In genomic region chr2:149422564-149422963, GRCm38 (mm10) we compare ENCODE assay signal across 9 mouse cellular contexts. TPM values are rescaled to one million over a fixed set of nuclear protein-coding genes. Genes with fewer than 3 reads are reported as not detected.
DNase-seq lines count a peak whose midpoint lies in the region; ATAC-seq and TF ChIP-seq lines count a peak whose summit lies in the region.
"Had no signal": no experiment of that assay in that cellular context is flagged by ENCODE, and none has a peak within 500 bp of the region (broad histone marks: within the 10 kb centered on the region; RNA-seq: fewer than 3 reads in every experiment).

No protein-coding gene starts in this region.

- H3K27me3 ChIP-seq in heart, postnatal 0 days (ENCODE audit: control insufficient read depth, insufficient read depth, low read length) = no peaks in the 10 kb centered on the region
- no peaks in the 10 kb centered on the region for H3K27me3 ChIP-seq in heart, embryonic 11.5 days (ENCODE audit: control insufficient read depth, insufficient read depth, low read length)
- H3K27me3 ChIP-seq in embryonic facial prominence, embryonic 10.5 days (replicated peaks; ENCODE audit: low read depth, poor library complexity, severe bottlenecking) = no peaks in the 10 kb centered on the region
- H3K27me3 ChIP-seq in kidney, embryonic 15.5 days = no peaks in the 10 kb centered on the region
- H3K27me3 ChIP-seq in midbrain, embryonic 14.5 days (ENCODE audit: control insufficient read depth, insufficient read depth, low read length) = no peaks in the 10 kb centered on the region

- H3K4me3 ChIP-seq in heart, postnatal 0 days (ENCODE audit: low read depth, low read length) = no peak overlapping the region
- H3K4me3 ChIP-seq in heart, embryonic 11.5 days (ENCODE audit: low read depth, low read length) = no peak overlapping the region
- H3K4me3 ChIP-seq in embryonic facial prominence, embryonic 10.5 days = no peak overlapping the region
- H3K4me3 ChIP-seq in kidney, embryonic 15.5 days (replicated peaks) = no peak overlapping the region
- H3K4me3 ChIP-seq in midbrain, embryonic 14.5 days (replicated peaks; ENCODE audit: low read depth, low read length) = no peak overlapping the region

- no peaks in the 10 kb centered on the region for H3K36me3 ChIP-seq in heart, postnatal 0 days (replicated peaks; ENCODE audit: control insufficient read depth, insufficient read depth, low read length)
- no peaks in the 10 kb centered on the region for H3K36me3 ChIP-seq in heart, embryonic 11.5 days (ENCODE audit: control insufficient read depth, insufficient read depth, low read length)
- H3K36me3 ChIP-seq in embryonic facial prominence, embryonic 10.5 days (replicated peaks) = no peaks in the 10 kb centered on the region
- no peaks in the 10 kb centered on the region for H3K36me3 ChIP-seq in kidney, embryonic 15.5 days
- H3K36me3 ChIP-seq in midbrain, embryonic 14.5 days (ENCODE audit: control insufficient read depth, insufficient read depth, low read length) = no peaks in the 10 kb centered on the region

- H3K9ac ChIP-seq in heart, postnatal 0 days (replicated peaks; ENCODE audit: low read depth, low read length) = no peak overlapping the region
- no peak overlapping the region for H3K9ac ChIP-seq in heart, embryonic 11.5 days (ENCODE audit: low read depth, low read length)
- no peak overlapping the region for H3K9ac ChIP-seq in kidney, embryonic 15.5 days
- no peak overlapping the region for H3K9ac ChIP-seq in midbrain, embryonic 14.5 days (replicated peaks; ENCODE audit: low read length)

- peak; percentile 49 for TF ChIP-seq CTCF in heart, postnatal 0 days (IDR thresholded peaks at IDR 0.05; ENCODE audit: low read depth)

- TF ChIP-seq EP300 in heart, postnatal 0 days (IDR thresholded peaks at IDR 0.05; ENCODE audit: low read depth) = no peak

- 23% methylated on average over 3 of the region's 4 CpGs for WGBS in heart, postnatal 0 days
- 34% methylated on average over 3 of the region's 4 CpGs for WGBS in heart, embryonic 11.5 days (ENCODE audit: insufficient replicate concordance)
- WGBS in embryonic facial prominence, embryonic 10.5 days = 36% methylated on average over 3 of the region's 4 CpGs
- 41% methylated on average over 3 of the region's 4 CpGs for WGBS in kidney, embryonic 15.5 days
- whole genome bisulfite sequencing in midbrain, embryonic 14.5 days = 20% methylated on average over 4 of the region's 4 CpGs

- H3K9me3 ChIP-seq in heart, postnatal 0 days (replicated peaks; ENCODE audit: control insufficient read depth, low read length) = no peaks in the 10 kb centered on the region
- no peaks in the 10 kb centered on the region for H3K9me3 ChIP-seq in heart, embryonic 11.5 days (replicated peaks; ENCODE audit: control insufficient read depth, low read length)
- H3K9me3 ChIP-seq in embryonic facial prominence, embryonic 10.5 days = no peaks in the 10 kb centered on the region
- no peaks in the 10 kb centered on the region for H3K9me3 ChIP-seq in kidney, embryonic 15.5 days (replicated peaks)
- H3K9me3 ChIP-seq in midbrain, embryonic 14.5 days (ENCODE audit: control insufficient read depth, low read length) = no peaks in the 10 kb centered on the region

- H3K27ac ChIP-seq in heart, postnatal 0 days (ENCODE audit: low read depth) = no peak overlapping the region
- H3K27ac ChIP-seq in heart, embryonic 11.5 days (ENCODE audit: low read depth, low read length) = no peak overlapping the region
- no peak overlapping the region for H3K27ac ChIP-seq in embryonic facial prominence, embryonic 10.5 days (replicated peaks)
- no peak overlapping the region for H3K27ac ChIP-seq in kidney, embryonic 15.5 days
- H3K27ac ChIP-seq in midbrain, embryonic 14.5 days (replicated peaks; ENCODE audit: low read depth, low read length) = no peak overlapping the region

- H3K4me2 ChIP-seq in heart, postnatal 0 days (ENCODE audit: low read depth, low read length) = no peak overlapping the region
- H3K4me2 ChIP-seq in heart, embryonic 11.5 days = no peak overlapping the region
- no peak overlapping the region for H3K4me2 ChIP-seq in kidney, embryonic 15.5 days
- H3K4me2 ChIP-seq in midbrain, embryonic 14.5 days (ENCODE audit: low read length) = no peak overlapping the region

- ATAC-seq in heart, postnatal 0 days (ENCODE audit: insufficient read depth, low read depth) = no peak
- ATAC-seq in heart, embryonic 11.5 days (replicated peaks; ENCODE audit: insufficient number of reproducible peaks, low FRiP score, low TSS enrichment) = no peak
- ATAC-seq in kidney, embryonic 15.5 days (replicated peaks; ENCODE audit: low FRiP score) = 0 out of 2 replicates have a peak, but pooled peaks have one; percentile 33
- peak; percentile 66; the same call in 1 of the 2 replicates for ATAC-seq in midbrain, embryonic 14.5 days (ENCODE audit: low FRiP score, low TSS enrichment)
- ATAC-seq in activated CD4-positive, CD25-positive, alpha-beta regulatory T cell, adult 4 months = no peak

- no peaks in the 10 kb centered on the region for H3K4me1 ChIP-seq in heart, postnatal 0 days (ENCODE audit: control insufficient read depth, insufficient read depth)
- no peaks in the 10 kb centered on the region for H3K4me1 ChIP-seq in heart, embryonic 11.5 days (ENCODE audit: control insufficient read depth, insufficient read depth, low read length)
- H3K4me1 ChIP-seq in embryonic facial prominence, embryonic 10.5 days = no peaks in the 10 kb centered on the region
- H3K4me1 ChIP-seq in kidney, embryonic 15.5 days = no peaks in the 10 kb centered on the region
- no peaks in the 10 kb centered on the region for H3K4me1 ChIP-seq in midbrain, embryonic 14.5 days (ENCODE audit: control insufficient read depth, insufficient read depth, low read length)

- DNase-seq in heart, postnatal 0 days (ENCODE audit: low spot score) = peak; percentile 59
- DNase-seq in adrenal gland, adult 2 months = peak; percentile 10
- peak; percentile 30 for DNase-seq in embryonic facial prominence, embryonic 10.5 days (ENCODE audit: low spot score)
- peak; percentile 86 for DNase-seq in midbrain, embryonic 14.5 days
- no peak for DNase-seq in gastrocnemius, adult 8-10 months (ENCODE audit: low spot score in 2 of 2)

RNA-seq across cellular contexts. Expression of gene Cst10, which starts 17.7 kb away (rescaled TPM):
- not detected in 2 replicates for total RNA-seq in heart, postnatal 0 days (2014; rRNA removed; ENCODE audit: low replicate concordance)
- not detected in 2 replicates for polyA plus RNA-seq in heart, postnatal 0 days (2015; fragmentation: Nextera tagmentation; extraction: Ambion mirVana)
- polyA plus RNA-seq in heart, embryonic 11.5 days (2014; fragmentation: Nextera tagmentation; extraction: Ambion mirVana) = not detected in 2 replicates
- not detected for total RNA-seq in adrenal gland, adult 2 months (2021)
- not detected in 2 replicates for polyA plus RNA-seq in adrenal gland, adult 2 months (2012; rRNA removed)
- polyA plus RNA-seq in embryonic facial prominence, embryonic 10.5 days (2016; fragmentation: Nextera tagmentation; extraction: Ambion mirVana) = not detected in 2 replicates
- polyA plus RNA-seq in kidney, embryonic 15.5 days (2015; fragmentation: Nextera tagmentation; extraction: Ambion mirVana) = not detected in 2 replicates
- not detected in 2 replicates for polyA plus RNA-seq in midbrain, embryonic 14.5 days (2014; fragmentation: Nextera tagmentation; extraction: Ambion mirVana)
- total RNA-seq in gastrocnemius, adult 8-10 months (2022) = not detected
- not detected for polyA plus RNA-seq in activated CD4-positive, CD25-positive, alpha-beta regulatory T cell, adult 4 months (2017; shearing (Covaris generic))
- polyA plus RNA-seq: heart, embryonic 16.5 days had no signal

Comparison
In these comparisons a context has a peak if more than half of its experiments do, and no peak if none do; other contexts are left out.
1. ATAC-seq: peak in kidney, embryonic 15.5 days (single experiment) and midbrain, embryonic 14.5 days (single experiment); none in heart, postnatal 0 days (single experiment), heart, embryonic 11.5 days (single experiment) and activated CD4-positive, CD25-positive, alpha-beta regulatory T cell, adult 4 months (single experiment).
2. DNase-seq: peak in heart, postnatal 0 days (single experiment), adrenal gland, adult 2 months (single experiment), embryonic facial prominence, embryonic 10.5 days (single experiment) and midbrain, embryonic 14.5 days (single experiment); none in gastrocnemius, adult 8-10 months (0 of 2).